Mouse (Mus musculus): ENCODE results near the gene Kcnma1. TPM values are rescaled to one million over a fixed set of nuclear protein-coding genes. Genes with fewer than 3 reads are reported as not detected.
A peak's percentile ranks its signal among the peaks of the same experiment; 100 is the strongest.

The Kcnma1 gene
- polyA plus RNA-seq, 1 experiment from 2014 or later: 0.39 TPM

- WGBS (ENCODE audit: insufficient replicate concordance): 47% methylated on average over 4 of the region's 4 CpGs
- Histone ChIP-seq H3K36me3 (ENCODE audit: control insufficient read depth, insufficient read depth, low read length) (no peaks in the 10 kb centered on the region), H3K27me3 (ENCODE audit: control insufficient read depth, insufficient read depth, low read length) (no peaks in the 10 kb centered on the region), H3K27ac (ENCODE audit: low read depth, low read length) (no peak overlapping the region), H3K9me3 (replicated peaks; ENCODE audit: control insufficient read depth, low read length) (no peaks in the 10 kb centered on the region), H3K4me3 (ENCODE audit: low read depth, low read length) (no peak overlapping the region), H3K4me1 (ENCODE audit: control insufficient read depth, insufficient read depth, low read length) (no peaks in the 10 kb centered on the region), H3K9ac (ENCODE audit: low read depth, low read length) (no peak overlapping the region), H3K4me2 (no peak overlapping the region)
- no peak for ATAC-seq (replicated peaks; ENCODE audit: insufficient number of reproducible peaks, low FRiP score, low TSS enrichment)
Measured at GRCm38 (mm10) chr14:23266554-23267309, 747.6 kb downstream of the Kcnma1 start.

- 73% methylated on average over 4 of the region's 4 CpGs for WGBS (ENCODE audit: insufficient replicate concordance)
- ATAC-seq (replicated peaks; ENCODE audit: insufficient number of reproducible peaks, low FRiP score, low TSS enrichment): no peak
- no peak overlapping the region for H3K4me3 ChIP-seq (ENCODE audit: low read depth, low read length)
- H3K4me1 ChIP-seq (ENCODE audit: control insufficient read depth, insufficient read depth, low read length): no peaks in the 10 kb centered on the region
- H3K9me3 ChIP-seq (replicated peaks; ENCODE audit: control insufficient read depth, low read length): no peaks in the 10 kb centered on the region
- no peak overlapping the region for H3K4me2 ChIP-seq
- no peak overlapping the region for H3K9ac ChIP-seq (ENCODE audit: low read depth, low read length)
- H3K27me3 ChIP-seq (ENCODE audit: control insufficient read depth, insufficient read depth, low read length): no peaks in the 10 kb centered on the region
- no peaks in the 10 kb centered on the region for H3K36me3 ChIP-seq (ENCODE audit: control insufficient read depth, insufficient read depth, low read length)
- no peak overlapping the region for H3K27ac ChIP-seq (ENCODE audit: low read depth, low read length)
Measured at GRCm38 (mm10) chr14:23253154-23253553, 761.1 kb downstream of the Kcnma1 start.

- Histone ChIP-seq H3K9ac (ENCODE audit: low read depth, low read length) (0 out of 2 replicates have a peak overlapping the region, but pooled peaks have one; percentile 43), H3K4me2 (peak overlapping the region; percentile 19; the same call in 1 of the 2 replicates)
Measured at GRCm38 (mm10) chr14:23244446-23244845, 769.8 kb downstream of the Kcnma1 start.

GRCm38 (mm10) chr14:23243857-23244256 is 770.4 kb downstream of the Kcnma1 start:
- peak overlapping the region; percentile 19 for H3K4me2 ChIP-seq
- H3K9me3 ChIP-seq (replicated peaks; ENCODE audit: control insufficient read depth, low read length): no peaks in the 10 kb centered on the region
- peak overlapping the region; percentile 91 for H3K27ac ChIP-seq (ENCODE audit: low read depth, low read length)
- no peak overlapping the region for H3K4me3 ChIP-seq (ENCODE audit: low read depth, low read length)
- H3K36me3 ChIP-seq (ENCODE audit: control insufficient read depth, insufficient read depth, low read length): no peaks in the 10 kb centered on the region
- ATAC-seq (replicated peaks; ENCODE audit: insufficient number of reproducible peaks, low FRiP score, low TSS enrichment): 0 out of 2 replicates have a peak, but pooled peaks have one; percentile 18
- no peaks in the 10 kb centered on the region for H3K27me3 ChIP-seq (ENCODE audit: control insufficient read depth, insufficient read depth, low read length)
- 0 out of 2 replicates have a peak overlapping the region, but pooled peaks have one; percentile 43 for H3K9ac ChIP-seq (ENCODE audit: low read depth, low read length)
- peaks cover 9% of the 10 kb centered on the region; the same call in 1 of the 2 replicates for H3K4me1 ChIP-seq (ENCODE audit: control insufficient read depth, insufficient read depth, low read length)

More at GRCm38 (mm10) chr14:23244446-23244845, 769.8 kb downstream of the Kcnma1 start:
- 74% methylated on average over 5 of the region's 5 CpGs for WGBS (ENCODE audit: insufficient replicate concordance)
- Histone ChIP-seq H3K27ac (ENCODE audit: low read depth, low read length) (peak overlapping the region; percentile 91), H3K4me3 (ENCODE audit: low read depth, low read length) (no peak overlapping the region), H3K27me3 (ENCODE audit: control insufficient read depth, insufficient read depth, low read length) (no peaks in the 10 kb centered on the region), H3K36me3 (ENCODE audit: control insufficient read depth, insufficient read depth, low read length) (no peaks in the 10 kb centered on the region), H3K9me3 (replicated peaks; ENCODE audit: control insufficient read depth, low read length) (no peaks in the 10 kb centered on the region), H3K4me1 (ENCODE audit: control insufficient read depth, insufficient read depth, low read length) (peaks cover 9% of the 10 kb centered on the region; the same call in 1 of the 2 replicates)
- no peak for ATAC-seq (replicated peaks; ENCODE audit: insufficient number of reproducible peaks, low FRiP score, low TSS enrichment)

Other genes with a start within 250 kb of the Kcnma1 start
- gene Dlg5, start 231.4 kb upstream of the Kcnma1 start, polyA plus RNA-seq (2014; fragmentation: Nextera tagmentation; extraction: Ambion mirVana): 16.3 and 17.4 TPM in 2 replicates

Data from heart, embryonic 11.5 days (tissue).